Mouse (Mus musculus): ENCODE results near the gene AI413582. TPM values are rescaled to one million over a fixed set of nuclear protein-coding genes. Genes with fewer than 3 reads are reported as not detected.

Gene AI413582
- polyA plus RNA-seq (2014; fragmentation: Nextera tagmentation; extraction: Ambion mirVana): 23.6 and 28.4 TPM in 2 replicates

DNA sequence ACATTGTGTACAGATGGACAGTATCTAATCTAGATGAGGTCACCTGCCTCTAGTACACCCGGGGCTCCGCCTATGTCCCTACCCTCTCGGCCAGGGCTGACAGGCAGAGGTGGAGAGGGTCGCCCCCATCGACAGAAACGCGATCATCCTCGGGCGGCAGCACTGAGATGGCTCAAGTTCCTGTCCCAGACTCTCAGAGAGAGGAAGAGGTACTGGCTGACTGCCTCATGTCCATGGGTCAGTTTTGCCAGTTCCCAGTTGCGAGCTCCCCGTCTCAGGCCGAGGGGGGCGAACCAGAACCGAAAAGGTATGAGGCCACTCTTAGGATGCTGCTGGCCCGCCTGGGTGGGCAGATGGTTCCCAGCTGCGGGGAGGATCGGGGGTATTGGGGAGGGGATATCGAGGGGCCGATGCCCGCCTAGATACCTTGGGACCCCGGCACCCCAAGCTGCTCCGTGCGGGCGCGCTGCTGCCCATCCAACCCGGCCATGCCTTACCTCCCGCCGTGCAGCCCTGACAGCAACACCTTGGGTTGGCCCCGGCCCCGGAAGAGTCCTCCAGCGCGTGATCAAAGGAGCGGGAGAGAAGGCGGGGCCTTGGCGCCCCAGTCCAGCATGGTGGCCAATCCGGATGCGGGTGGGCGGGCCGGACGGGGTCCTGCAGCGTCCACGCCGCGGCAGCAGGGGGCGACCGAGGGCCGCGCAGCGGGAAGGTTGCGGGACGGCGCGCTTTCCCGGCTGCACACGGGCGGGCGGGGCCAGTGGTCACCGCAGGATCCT lies at the start of gene AI413582:
AI413582 (minus strand) TSS at position 594 of the 779 bp plus-strand sequence.
- peak; percentile 94 for ATAC-seq (replicated peaks; ENCODE audit: low FRiP score)

DNA sequence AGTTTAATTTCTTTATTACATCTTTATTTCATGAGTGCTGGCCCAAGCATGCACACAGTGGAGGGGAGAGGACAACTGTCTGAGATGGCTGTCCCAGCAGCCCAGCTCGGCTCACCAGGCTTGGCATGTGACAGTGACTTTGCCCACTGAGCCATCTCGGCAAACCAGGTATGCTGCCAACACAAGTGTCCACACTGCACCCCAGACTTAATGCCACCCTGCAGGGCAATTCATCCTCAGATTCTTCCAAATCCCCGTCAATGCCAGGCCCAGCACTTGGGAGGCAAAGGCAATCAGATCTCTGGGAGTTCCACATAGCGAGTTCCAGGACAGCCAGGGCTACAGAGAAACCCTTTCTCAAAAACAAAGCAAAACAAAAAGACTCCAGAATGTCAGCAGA lies 47.5 kb upstream of the AI413582 start:
- H3K4me1 ChIP-seq (replicated peaks; ENCODE audit: control insufficient read depth, insufficient read depth, low read length): peaks cover 28% of the 10 kb centered on the region

More for the DNA sequence above, at the start of gene AI413582:
- peak within 1 kb of the TSS; percentile 98 for H3K4me2 ChIP-seq
- peaks cover 16% of the 10 kb centered on the region for H3K36me3 ChIP-seq (ENCODE audit: control insufficient read depth, insufficient read depth, low read length)
- H3K27ac ChIP-seq (ENCODE audit: low read depth, low read length): peak within 1 kb of the TSS; percentile 58; the same call in 1 of the 2 replicates
- peak within 1 kb of the TSS; percentile 81 for H3K9ac ChIP-seq (ENCODE audit: low read depth, low read length)
- peaks cover 32% of the 10 kb centered on the region for H3K4me1 ChIP-seq (replicated peaks; ENCODE audit: control insufficient read depth, insufficient read depth, low read length)
- H3K4me3 ChIP-seq (ENCODE audit: low read depth, low read length): peak within 1 kb of the TSS; percentile 75
- no peaks in the 10 kb centered on the region for H3K27me3 ChIP-seq (replicated peaks; ENCODE audit: control insufficient read depth, insufficient read depth, low read length)
- H3K9me3 ChIP-seq (ENCODE audit: control insufficient read depth, low read length): no peaks in the 10 kb centered on the region
- peak; percentile 99 for DNase-seq (ENCODE audit: low spot score)
- under 1% methylated on average over 58 of the region's 58 CpGs for WGBS

DNA sequence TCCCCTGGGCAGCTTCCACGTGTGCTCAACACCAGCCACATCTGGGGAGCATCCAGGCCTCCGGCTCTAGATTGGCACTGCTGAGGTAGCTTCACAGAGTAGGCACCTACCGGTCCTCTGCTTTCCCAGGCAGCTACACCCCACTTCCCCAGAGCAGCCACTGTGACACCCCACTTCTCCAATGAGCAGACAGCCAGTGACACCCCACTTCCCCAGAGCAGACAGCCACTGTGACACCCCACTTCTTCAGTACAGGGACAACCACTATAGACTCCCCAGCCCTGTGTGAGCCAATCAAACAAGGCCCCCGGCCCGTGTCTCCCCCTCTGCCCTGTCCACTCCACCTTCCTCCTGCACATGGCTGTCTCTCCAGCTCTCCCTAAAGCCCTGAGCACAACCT lies 46.4 kb upstream of the AI413582 start:
- Histone ChIP-seq H3K4me1 (replicated peaks; ENCODE audit: control insufficient read depth, insufficient read depth, low read length) (peaks cover 31% of the 10 kb centered on the region), H3K4me2 (no peak overlapping the region), H3K27me3 (replicated peaks; ENCODE audit: control insufficient read depth, insufficient read depth, low read length) (no peaks in the 10 kb centered on the region), H3K9ac (ENCODE audit: low read depth, low read length) (no peak overlapping the region), H3K27ac (ENCODE audit: low read depth, low read length) (no peak overlapping the region; the same call in 1 of the 2 replicates), H3K4me3 (ENCODE audit: low read depth, low read length) (no peak overlapping the region), H3K36me3 (ENCODE audit: control insufficient read depth, insufficient read depth, low read length) (peaks cover under 1% of the 10 kb centered on the region; the same call in 1 of the 2 replicates), H3K9me3 (ENCODE audit: control insufficient read depth, low read length) (no peaks in the 10 kb centered on the region)
- no peak for ATAC-seq (replicated peaks; ENCODE audit: low FRiP score)
- WGBS: 60% methylated on average over 5 of the region's 5 CpGs
- no peak for DNase-seq (ENCODE audit: low spot score)

More for the DNA sequence above, 47.5 kb upstream of the AI413582 start:
- H3K9me3 ChIP-seq (ENCODE audit: control insufficient read depth, low read length): peaks cover 3% of the 10 kb centered on the region; the same call in 1 of the 2 replicates
- no peak overlapping the region for H3K27ac ChIP-seq (ENCODE audit: low read depth, low read length)
- WGBS: 90% methylated on average over 4 of the region's 4 CpGs
- H3K4me3 ChIP-seq (ENCODE audit: low read depth, low read length): no peak overlapping the region
- DNase-seq (ENCODE audit: low spot score): no peak
- no peaks in the 10 kb centered on the region for H3K27me3 ChIP-seq (replicated peaks; ENCODE audit: control insufficient read depth, insufficient read depth, low read length)
- H3K36me3 ChIP-seq (ENCODE audit: control insufficient read depth, insufficient read depth, low read length): peaks cover 8% of the 10 kb centered on the region
- no peak overlapping the region for H3K4me2 ChIP-seq
- no peak overlapping the region for H3K9ac ChIP-seq (ENCODE audit: low read depth, low read length)
- ATAC-seq (replicated peaks; ENCODE audit: low FRiP score): no peak

DNA sequence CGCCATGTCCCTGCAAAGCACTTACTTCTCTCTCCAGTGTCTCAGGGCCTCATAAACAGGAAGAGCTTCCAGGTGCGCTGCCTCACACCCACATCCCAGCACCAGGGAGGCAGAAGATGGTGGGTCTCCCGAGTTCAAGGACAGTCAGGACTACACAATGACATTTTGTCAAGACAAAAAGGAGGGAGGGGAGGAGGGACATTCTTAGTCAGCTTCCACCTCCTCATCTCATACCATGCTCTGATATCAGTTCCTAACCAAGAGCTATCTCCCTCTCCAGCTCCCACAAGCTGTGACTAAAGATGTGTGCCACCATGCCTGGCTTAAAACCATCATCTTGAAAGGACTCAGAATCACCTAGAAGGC lies 45.9 kb upstream of the AI413582 start:
- no peak overlapping the region for H3K4me3 ChIP-seq (ENCODE audit: low read depth, low read length)
- peaks cover 31% of the 10 kb centered on the region for H3K4me1 ChIP-seq (replicated peaks; ENCODE audit: control insufficient read depth, insufficient read depth, low read length)
- WGBS: 47% methylated on average over 3 of the region's 3 CpGs
- 0 out of 2 replicates have a peak overlapping the region, but pooled peaks have one; percentile 5 for H3K27ac ChIP-seq (ENCODE audit: low read depth, low read length)
- ATAC-seq (replicated peaks; ENCODE audit: low FRiP score): peak; percentile 65; the same call in 1 of the 2 replicates
- H3K9ac ChIP-seq (ENCODE audit: low read depth, low read length): no peak overlapping the region
- H3K36me3 ChIP-seq (ENCODE audit: control insufficient read depth, insufficient read depth, low read length): no peaks in the 10 kb centered on the region; the same call in 1 of the 2 replicates
- H3K4me2 ChIP-seq: no peak overlapping the region
- no peaks in the 10 kb centered on the region for H3K27me3 ChIP-seq (replicated peaks; ENCODE audit: control insufficient read depth, insufficient read depth, low read length)
- no peak for DNase-seq (ENCODE audit: low spot score)
- no peaks in the 10 kb centered on the region for H3K9me3 ChIP-seq (ENCODE audit: control insufficient read depth, low read length)

DNA sequence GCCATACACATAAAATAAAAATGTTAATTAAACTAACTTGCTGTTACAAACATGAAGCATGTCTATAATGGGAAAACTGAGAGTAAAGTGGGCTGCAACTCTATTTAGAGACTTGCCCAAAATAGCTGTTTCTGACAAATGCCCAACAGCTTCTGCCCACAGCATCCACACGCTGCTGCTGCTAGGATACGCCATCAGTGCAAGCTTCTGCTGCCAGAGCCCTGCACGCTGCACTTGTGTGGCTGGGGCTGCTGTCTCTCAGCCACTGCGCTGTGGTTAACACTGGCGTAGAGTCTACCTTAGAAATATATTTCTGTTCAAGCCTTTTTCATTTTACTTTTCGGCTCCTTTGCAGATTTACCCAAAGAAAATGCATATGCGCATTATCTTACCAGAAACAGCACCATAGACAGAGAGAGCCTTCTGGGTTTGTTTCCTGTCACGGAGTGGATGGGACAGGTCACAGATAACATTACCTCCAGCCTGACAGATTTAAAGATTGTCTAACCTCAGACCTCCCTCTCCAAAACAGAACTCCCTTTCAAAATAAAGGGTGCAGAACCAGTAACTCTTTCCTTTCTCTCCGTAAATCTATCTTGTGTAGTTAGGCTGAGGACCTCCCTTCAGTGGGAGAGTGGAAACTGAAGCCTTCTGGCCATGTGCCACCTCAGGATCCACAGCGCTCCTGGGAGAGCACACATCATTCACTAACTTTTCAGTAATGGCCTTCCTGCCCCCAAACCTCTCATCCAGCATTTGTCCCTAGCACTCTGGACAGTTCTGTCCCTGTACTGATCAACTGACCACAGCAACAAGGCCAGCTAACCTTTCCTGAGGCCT lies 45.3 kb upstream of the AI413582 start:
- no peaks in the 10 kb centered on the region for H3K27me3 ChIP-seq (replicated peaks; ENCODE audit: control insufficient read depth, insufficient read depth, low read length)
- no peak overlapping the region for H3K9ac ChIP-seq (ENCODE audit: low read depth, low read length)
- H3K4me1 ChIP-seq (replicated peaks; ENCODE audit: control insufficient read depth, insufficient read depth, low read length): peaks cover 35% of the 10 kb centered on the region
- 0 out of 2 replicates have a peak overlapping the region, but pooled peaks have one; percentile 5 for H3K27ac ChIP-seq (ENCODE audit: low read depth, low read length)
- no peaks in the 10 kb centered on the region; the same call in 1 of the 2 replicates for H3K36me3 ChIP-seq (ENCODE audit: control insufficient read depth, insufficient read depth, low read length)
- no peak for ATAC-seq (replicated peaks; ENCODE audit: low FRiP score)
- no peak overlapping the region for H3K4me3 ChIP-seq (ENCODE audit: low read depth, low read length)
- WGBS: 58% methylated on average over 10 of the region's 10 CpGs
- H3K4me2 ChIP-seq: no peak overlapping the region
- H3K9me3 ChIP-seq (ENCODE audit: control insufficient read depth, low read length): no peaks in the 10 kb centered on the region
- no peak for DNase-seq (ENCODE audit: low spot score)

DNA sequence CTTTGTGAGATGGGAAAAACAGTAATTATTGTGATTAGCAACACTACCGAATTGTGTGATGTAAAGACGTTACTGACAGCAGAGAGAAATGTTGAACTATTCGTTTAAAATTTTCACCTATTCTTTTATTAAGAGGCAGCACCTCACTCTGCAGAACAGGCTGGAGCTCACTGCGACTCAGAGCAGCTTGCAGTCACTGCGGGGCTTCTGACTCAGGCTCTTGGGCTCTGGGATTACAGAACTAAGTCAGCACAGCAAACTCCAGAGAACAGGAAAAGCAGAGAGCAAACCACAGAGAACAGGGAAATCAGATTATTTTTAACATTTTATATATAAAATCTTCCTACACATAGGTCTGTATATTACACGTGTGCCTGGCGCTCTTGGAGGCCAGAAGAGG lies 44.0 kb upstream of the AI413582 start:
- WGBS: 87% methylated on average over 7 of the region's 7 CpGs
- peaks cover 43% of the 10 kb centered on the region for H3K4me1 ChIP-seq (replicated peaks; ENCODE audit: control insufficient read depth, insufficient read depth, low read length)
- no peaks in the 10 kb centered on the region for H3K27me3 ChIP-seq (replicated peaks; ENCODE audit: control insufficient read depth, insufficient read depth, low read length)

DNA sequence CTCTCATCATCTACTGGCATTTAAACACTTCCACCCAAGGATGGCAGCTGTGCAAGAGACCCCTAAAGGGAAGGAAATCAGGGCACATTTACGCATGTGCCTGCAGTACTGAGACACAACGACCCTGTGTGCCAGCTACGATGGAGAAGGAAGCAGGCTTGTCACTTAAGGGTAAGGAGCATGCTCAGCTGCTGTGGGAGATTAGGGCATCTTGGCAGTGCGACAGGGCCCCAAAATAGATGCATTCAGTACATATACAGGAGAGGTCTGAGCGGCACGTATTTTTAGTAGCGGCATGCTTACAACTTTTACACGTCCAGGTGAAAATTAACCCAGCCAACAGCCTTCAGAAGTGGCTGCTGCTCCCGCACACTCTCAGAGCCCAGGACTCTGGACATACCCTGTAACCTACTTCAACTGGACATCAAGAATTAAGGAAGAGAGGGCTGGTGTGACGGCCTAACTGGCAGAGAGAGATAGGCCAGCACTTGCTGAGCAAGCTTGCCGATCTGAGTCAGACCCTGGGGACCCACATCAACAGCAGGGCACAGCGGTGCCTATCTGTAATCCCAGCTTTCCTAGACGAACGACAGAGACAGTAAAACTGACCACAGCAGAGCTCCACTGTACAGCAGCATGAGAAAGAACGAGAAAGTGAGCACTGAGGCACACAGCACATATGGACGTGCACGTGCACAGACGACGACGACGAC lies 38.1 kb upstream of the AI413582 start:
- DNase-seq (ENCODE audit: low spot score) (no peak), ATAC-seq (replicated peaks; ENCODE audit: low FRiP score) (peak; percentile 63)
- Histone ChIP-seq H3K27ac (ENCODE audit: low read depth, low read length) (no peak overlapping the region), H3K4me1 (replicated peaks; ENCODE audit: control insufficient read depth, insufficient read depth, low read length) (peaks cover 38% of the 10 kb centered on the region), H3K9me3 (ENCODE audit: control insufficient read depth, low read length) (no peaks in the 10 kb centered on the region), H3K4me3 (ENCODE audit: low read depth, low read length) (no peak overlapping the region), H3K4me2 (peak overlapping the region; percentile 21), H3K27me3 (replicated peaks; ENCODE audit: control insufficient read depth, insufficient read depth, low read length) (no peaks in the 10 kb centered on the region), H3K9ac (ENCODE audit: low read depth, low read length) (no peak overlapping the region), H3K36me3 (ENCODE audit: control insufficient read depth, insufficient read depth, low read length) (no peaks in the 10 kb centered on the region; the same call in 1 of the 2 replicates)
- WGBS: 58% methylated on average over 21 of the region's 21 CpGs

More for the DNA sequence above, 44.0 kb upstream of the AI413582 start:
- Histone ChIP-seq H3K4me2 (no peak overlapping the region), H3K27ac (ENCODE audit: low read depth, low read length) (no peak overlapping the region), H3K4me3 (ENCODE audit: low read depth, low read length) (no peak overlapping the region), H3K9me3 (ENCODE audit: control insufficient read depth, low read length) (no peaks in the 10 kb centered on the region), H3K36me3 (ENCODE audit: control insufficient read depth, insufficient read depth, low read length) (no peaks in the 10 kb centered on the region; the same call in 1 of the 2 replicates), H3K9ac (ENCODE audit: low read depth, low read length) (no peak overlapping the region)
- DNase-seq (ENCODE audit: low spot score) (no peak), ATAC-seq (replicated peaks; ENCODE audit: low FRiP score) (no peak)

DNA sequence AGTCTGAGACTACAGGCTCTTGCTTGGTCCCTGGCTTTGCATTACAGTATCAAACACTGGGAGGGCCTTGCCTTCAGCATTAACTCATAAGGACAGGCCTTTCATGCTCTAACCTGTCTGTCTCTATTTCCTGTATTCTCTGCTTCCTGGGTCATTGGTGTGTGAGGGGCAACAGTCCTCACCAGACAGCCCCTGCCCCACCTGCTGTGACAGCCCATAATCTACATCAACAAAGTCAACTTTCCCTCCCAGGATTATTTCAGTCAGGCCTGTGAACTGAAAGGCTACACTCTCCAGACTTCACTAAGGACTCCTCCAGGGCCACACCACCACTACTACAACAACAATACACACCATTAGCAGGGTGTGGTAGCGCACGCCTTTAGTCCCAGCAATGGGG lies 37.5 kb upstream of the AI413582 start:
- Histone ChIP-seq H3K9me3 (ENCODE audit: control insufficient read depth, low read length) (no peaks in the 10 kb centered on the region), H3K4me2 (no peak overlapping the region), H3K36me3 (ENCODE audit: control insufficient read depth, insufficient read depth, low read length) (no peaks in the 10 kb centered on the region; the same call in 1 of the 2 replicates), H3K4me3 (ENCODE audit: low read depth, low read length) (no peak overlapping the region), H3K27ac (ENCODE audit: low read depth, low read length) (no peak overlapping the region), H3K4me1 (replicated peaks; ENCODE audit: control insufficient read depth, insufficient read depth, low read length) (peaks cover 38% of the 10 kb centered on the region), H3K9ac (ENCODE audit: low read depth, low read length) (no peak overlapping the region), H3K27me3 (replicated peaks; ENCODE audit: control insufficient read depth, insufficient read depth, low read length) (no peaks in the 10 kb centered on the region)
- ATAC-seq (replicated peaks; ENCODE audit: low FRiP score): no peak
- 84% methylated on average over 2 of the region's 2 CpGs for WGBS
- no peak for DNase-seq (ENCODE audit: low spot score)

All from liver, embryonic 11.5 days (tissue).